ENCODE assay signal across 13 mouse cellular contexts in the genomic region with DNA sequence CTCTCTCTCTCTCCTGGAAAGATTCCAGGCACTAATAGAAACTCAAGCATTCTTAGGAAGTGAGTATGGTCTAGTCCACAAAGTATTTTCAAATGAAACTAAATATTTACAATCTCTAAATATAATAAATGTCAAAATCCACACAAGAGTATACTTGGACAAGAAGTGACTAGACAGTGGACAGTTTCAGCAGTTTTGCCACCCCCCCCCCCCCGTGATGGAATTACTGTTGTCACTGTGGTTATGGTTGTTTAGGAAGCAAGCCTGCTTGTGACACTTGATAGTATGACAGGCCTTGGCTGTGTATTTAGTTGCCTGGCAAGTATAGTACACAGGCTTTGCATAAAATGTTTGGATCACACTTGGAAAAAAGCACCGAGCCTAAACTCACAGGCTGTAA.
"Had no signal": no experiment of that assay in that cellular context is flagged by ENCODE, and none has a peak within 500 bp of the region (broad histone marks: within the 10 kb centered on the region; RNA-seq: fewer than 3 reads in every experiment).

No protein-coding gene starts in this region.

- H3K4me1 ChIP-seq: limb, embryonic 13.5 days had no signal

- DNase-seq: kidney, adult 2 months; kidney, postnatal 14 days; left cerebral cortex, postnatal 4 days; lung, adult 18-20 months; right cerebral cortex, postnatal 14 days; thymus, adult 2 months; thymus, postnatal 25 days had no signal

- ATAC-seq: hindbrain, embryonic 16.5 days; inflammation-experienced regulatory T-cells, adult 6 months; midbrain, embryonic 13.5 days had no signal

- H3K9me3 ChIP-seq: kidney, embryonic 15.5 days; limb, embryonic 13.5 days; midbrain, embryonic 13.5 days had no signal

- H3K27ac ChIP-seq: kidney, embryonic 15.5 days; limb, embryonic 13.5 days; liver, embryonic 14.5 days; midbrain, embryonic 13.5 days had no signal

- H3K4me2 ChIP-seq: kidney, embryonic 15.5 days; limb, embryonic 13.5 days; midbrain, embryonic 13.5 days had no signal

- H3K36me3 ChIP-seq: kidney, embryonic 15.5 days; limb, embryonic 13.5 days; midbrain, embryonic 13.5 days had no signal

- H3K9ac ChIP-seq: kidney, embryonic 15.5 days; limb, embryonic 13.5 days; liver, embryonic 14.5 days; midbrain, embryonic 13.5 days had no signal

- H3K27me3 ChIP-seq: limb, embryonic 13.5 days; midbrain, embryonic 13.5 days had no signal

- H3K4me3 ChIP-seq: kidney, embryonic 15.5 days; limb, embryonic 13.5 days; midbrain, embryonic 13.5 days had no signal
